Mouse (Mus musculus) olfactory bulb, adult 2 months (tissue): ENCODE measurements around the gene Cdyl2.

Experiments
- CTCF ChIP-seq: fragments of 200-500 bp; IDR thresholded peaks from 2 replicates; pipeline ENCODE4 v1.5.1; 2012; ENCODE audit warnings: low read depth, mild to moderate bottlenecking, low read length, moderate library complexity; ENCODE audit not compliant: insufficient read depth
- POLR2A ChIP-seq: fragments of 200-500 bp; IDR thresholded peaks from 2 replicates; pipeline ENCODE4 v1.6.1; 2012; ENCODE audit warnings: mild to moderate bottlenecking, low read depth, low read length, moderate library complexity; ENCODE audit not compliant: insufficient read depth

GRCm38 (mm10) chr8:116599728-116600127, 133.1 kb downstream of the Cdyl2 start:
- TF ChIP-seq CTCF, result no peak
- TF ChIP-seq POLR2A, result no peak
